Mouse (Mus musculus) cerebellum, adult 11 months (tissue): ENCODE measurements at regions not wholly inside any gene's neighbourhood (a gene's known extent, or its start where the extent isn't known, plus 50 kb on each side); places are given as distances from the start of the nearest gene placed in this dataset.
A peak's percentile ranks its signal among the peaks of the same experiment; 100 is the strongest.

ENCODE experiments used
- DNase-seq: peaks from one replicate; pipeline ENCODE4 v3.0.0; 2022

DNA sequence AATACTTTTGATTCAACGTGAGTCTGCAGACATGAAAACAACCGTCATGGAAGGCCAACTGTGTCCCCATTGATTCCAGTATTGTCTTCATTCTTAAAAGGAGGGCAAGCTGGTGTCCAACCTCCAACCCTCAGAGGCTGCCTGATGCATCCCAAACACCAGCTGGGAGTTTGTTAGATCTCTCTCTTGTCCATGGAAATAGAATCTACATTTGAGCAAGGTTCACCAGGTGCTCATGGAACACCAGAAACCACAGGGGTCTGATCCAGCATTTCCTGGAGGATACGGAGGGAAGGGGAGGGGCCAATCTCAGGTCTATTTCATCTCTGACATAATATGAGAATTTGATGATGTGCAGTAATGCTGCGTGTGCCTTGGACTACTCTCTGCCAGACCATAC is 512.3 kb upstream of the Tbx3 start:
- DNase-seq: no peak

- DNase-seq: no peak
These were observed 508.3 kb upstream of the Tbx3 start for GRCm38 (mm10) chr5:119162132-119162675.

- peak; percentile 9 for DNase-seq
These were observed 502.8 kb upstream of the Tbx3 start for GRCm38 (mm10) chr5:119167718-119168117.

DNA sequence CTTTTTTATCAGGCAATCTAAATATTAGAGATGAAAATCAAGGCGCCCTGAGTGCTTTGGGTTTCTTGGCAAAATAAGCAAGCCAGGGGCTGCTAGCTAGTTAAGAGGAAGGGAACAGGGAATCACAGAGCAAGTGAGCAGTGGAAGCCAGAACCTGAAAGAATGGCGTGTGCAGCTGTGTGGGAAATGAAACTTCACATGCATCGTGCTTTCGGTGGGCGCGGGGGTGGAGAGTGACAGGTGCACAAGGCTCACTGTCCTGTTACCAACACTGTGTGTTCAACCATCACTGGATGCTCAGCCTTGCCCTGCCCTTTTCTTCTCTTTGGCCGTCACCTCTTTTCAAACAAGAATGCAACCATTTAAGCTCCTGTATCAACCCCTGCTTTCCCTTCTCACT is 501.2 kb upstream of the Tbx3 start:
- no peak for DNase-seq

- no peak for DNase-seq
These were observed 498.8 kb upstream of the Tbx3 start for GRCm38 (mm10) chr5:119171626-119172025.

GRCm38 (mm10) chr5:119178805-119179204 is 491.7 kb upstream of the Tbx3 start:
- DNase-seq: no peak

- DNase-seq: no peak
These were observed 486.9 kb upstream of the Tbx3 start for GRCm38 (mm10) chr5:119183545-119184047.

GRCm38 (mm10) chr5:119186611-119187010 is 483.9 kb upstream of the Tbx3 start:
- no peak for DNase-seq

DNA sequence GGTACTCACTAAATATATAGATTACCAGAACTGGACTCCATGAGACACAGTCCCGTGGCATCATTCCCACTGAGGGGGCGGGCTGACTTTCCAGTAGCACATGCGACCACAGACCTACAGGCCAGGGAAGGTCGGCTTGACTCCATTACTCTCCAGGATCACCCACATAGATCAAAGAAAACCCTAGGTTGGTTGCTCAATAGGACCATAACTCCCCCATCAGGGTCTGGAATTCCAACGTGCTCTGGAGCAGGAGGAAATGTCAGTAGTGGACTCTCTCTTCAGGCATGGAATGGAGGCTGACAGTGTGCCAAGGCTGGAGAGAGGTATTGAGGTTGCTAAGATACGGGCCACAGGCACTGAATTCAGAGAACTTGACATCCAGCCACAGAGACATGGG is 482.0 kb upstream of the Tbx3 start:
- no peak for DNase-seq

DNA sequence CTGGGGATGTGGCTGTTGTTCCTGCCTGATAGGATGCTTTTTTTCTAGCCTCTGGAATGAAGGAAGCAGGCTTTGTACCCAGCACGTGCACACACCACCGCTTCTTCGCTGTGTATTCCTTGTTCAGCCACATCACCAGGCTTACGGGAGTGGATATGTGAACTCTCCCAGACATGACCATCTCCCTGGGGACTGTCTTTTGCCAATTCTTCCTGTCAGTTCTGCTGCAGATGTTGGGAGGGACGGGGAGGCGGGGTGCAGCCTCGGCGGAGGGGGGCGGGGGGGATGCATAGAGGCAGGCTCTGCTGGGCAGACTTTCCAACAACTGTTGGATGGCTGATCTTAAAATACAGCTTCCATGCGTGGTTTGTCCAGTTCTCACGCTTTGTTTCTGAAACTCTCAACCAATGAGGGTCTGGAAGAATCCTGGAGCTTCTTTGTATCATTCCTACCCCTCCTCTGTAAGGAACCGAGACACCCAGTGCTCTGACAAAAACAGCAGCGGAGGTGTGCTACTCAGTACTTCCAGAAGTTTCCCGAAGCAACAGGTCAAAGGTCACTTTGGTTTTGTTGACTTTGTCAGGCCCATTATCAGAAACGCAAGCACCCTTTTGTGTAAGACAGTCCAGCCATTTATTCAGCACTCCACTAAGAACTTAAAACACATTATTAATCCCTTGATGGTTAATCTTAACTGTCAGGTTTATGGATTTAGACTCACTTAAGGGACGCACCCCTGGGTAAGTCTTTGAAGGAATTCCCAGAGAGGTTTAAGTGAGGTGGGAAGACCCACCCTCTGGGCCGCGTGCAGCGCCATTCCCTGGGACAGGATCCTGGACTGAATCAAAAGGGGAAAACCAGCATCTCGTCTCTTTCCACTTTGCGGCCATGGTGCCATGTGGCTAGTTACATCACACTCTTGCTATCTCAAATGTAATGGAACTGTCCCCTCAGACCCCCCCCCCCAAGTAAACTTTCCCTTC is 476.5 kb upstream of the Tbx3 start:
- DNase-seq: no peak

GRCm38 (mm10) chr5:119199906-119200305 is 470.6 kb upstream of the Tbx3 start:
- DNase-seq: no peak

DNA sequence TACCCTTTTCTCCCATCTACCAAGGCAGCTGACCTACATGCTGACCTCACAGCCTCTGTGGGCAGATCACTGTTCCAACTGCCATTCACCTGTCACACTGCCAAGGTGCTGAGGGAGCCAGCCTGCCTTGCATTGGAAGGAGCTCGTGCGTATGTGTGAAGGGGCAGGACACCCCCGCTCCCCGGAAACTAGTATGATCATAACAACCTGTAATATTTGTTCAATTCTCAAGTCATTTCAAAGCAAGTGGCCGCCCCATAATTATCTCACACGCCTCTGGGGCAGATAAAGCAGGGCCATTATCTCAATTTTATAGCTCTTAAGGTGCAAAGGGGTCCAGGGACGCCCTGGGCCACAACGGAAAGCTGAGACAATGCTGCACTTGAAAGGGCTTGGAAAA is 469.2 kb upstream of the Tbx3 start:
- DNase-seq: no peak

DNA sequence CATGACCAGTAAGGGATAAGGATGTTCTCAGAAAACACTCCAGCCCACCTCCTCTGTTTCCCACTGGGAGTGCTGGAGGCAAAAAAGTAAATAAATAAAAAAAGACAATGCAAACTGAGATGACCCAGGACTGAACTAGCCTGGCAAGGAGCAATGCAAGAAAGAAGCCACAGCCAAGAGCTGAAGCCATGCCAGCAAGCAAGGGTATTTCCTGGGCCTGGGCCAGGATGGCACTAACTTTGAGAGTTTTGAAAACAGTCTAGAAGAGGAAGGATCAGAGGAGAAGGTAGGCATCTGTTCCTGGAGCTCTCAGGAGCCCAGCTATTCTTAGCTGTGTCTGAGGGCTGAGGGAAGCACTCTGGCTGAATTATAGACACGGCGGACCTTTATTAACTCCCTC is 465.7 kb upstream of the Tbx3 start:
- no peak for DNase-seq

DNA sequence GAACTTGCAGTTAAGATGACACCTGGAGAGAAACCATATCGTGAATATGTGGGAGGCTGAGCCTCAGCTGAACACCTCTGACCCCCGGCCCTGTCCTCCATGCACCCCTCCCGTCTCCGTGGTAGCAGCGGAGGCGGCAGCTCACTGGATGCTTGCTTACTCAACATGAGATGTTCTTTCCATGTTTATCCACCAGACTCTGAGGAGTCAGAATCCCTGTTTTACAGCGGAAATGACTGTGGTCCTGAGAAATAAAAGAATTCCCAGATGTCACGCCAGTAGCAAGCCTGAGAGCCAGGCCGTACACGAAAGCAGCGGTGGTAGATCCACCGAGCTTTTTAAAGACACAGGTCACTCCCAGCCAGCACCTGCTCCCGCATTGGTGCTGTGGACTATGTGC is 462.4 kb upstream of the Tbx3 start:
- no peak for DNase-seq

DNA sequence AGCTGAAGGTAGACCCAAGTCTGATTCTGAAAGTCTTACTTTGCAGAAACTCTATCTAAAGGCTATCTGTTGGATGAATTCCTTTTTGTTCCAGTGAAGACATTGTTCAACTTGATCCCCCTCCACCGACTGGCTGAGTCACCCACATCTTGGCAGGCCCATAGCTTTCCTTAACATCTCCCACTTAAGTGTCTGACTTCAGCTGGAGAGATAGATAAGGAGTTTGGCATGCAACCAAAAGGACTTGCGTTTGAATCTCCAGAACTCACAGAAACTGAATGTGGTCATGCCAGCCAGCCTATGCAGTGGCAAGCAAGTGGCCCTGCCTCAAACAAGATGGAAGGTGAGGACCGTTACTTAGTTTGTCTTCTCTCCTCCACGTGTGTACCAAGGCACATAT is 457.3 kb upstream of the Tbx3 start:
- no peak for DNase-seq

- DNase-seq: no peak
These were observed 456.6 kb upstream of the Tbx3 start for GRCm38 (mm10) chr5:119213692-119214357.

DNA sequence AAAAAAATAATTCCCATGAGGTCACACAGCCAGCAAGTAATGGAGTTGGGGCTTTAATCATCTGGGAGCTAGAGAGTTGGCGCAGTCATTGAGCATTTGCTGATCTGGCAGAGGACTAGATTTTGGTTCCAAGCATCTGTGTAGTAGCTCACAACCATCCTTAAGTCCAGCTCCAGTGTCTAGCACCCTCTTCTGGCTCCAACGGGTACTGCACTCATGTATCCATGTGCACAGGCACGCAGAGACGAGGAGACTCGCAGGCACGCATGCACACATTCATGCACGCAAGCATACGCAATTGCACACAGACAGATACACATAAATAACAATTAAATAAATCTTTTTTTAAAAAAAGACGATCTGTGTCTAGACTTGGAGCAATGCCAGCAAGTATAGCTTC is 455.5 kb upstream of the Tbx3 start:
- DNase-seq: no peak

- no peak for DNase-seq
These were observed 455.1 kb upstream of the Tbx3 start for GRCm38 (mm10) chr5:119215364-119215763.

DNA sequence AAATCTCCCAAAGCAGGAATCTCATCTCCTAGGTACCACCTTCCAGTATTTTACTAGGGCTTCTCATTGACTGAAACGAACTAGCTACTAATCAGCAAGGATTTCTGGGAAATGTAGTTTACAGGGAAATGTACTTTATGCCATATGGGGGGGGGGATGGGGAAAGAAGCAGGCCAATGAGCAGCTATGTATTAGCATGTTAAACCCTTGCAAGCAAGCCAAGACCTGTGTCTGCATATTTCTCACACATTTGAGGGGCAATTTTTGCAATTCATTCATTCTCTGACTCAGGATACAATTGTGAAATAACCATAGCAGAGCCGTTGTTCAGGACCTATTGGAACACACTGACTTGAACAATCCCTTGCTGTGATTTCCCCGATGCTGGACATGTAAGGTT is 454.3 kb upstream of the Tbx3 start:
- no peak for DNase-seq

DNA sequence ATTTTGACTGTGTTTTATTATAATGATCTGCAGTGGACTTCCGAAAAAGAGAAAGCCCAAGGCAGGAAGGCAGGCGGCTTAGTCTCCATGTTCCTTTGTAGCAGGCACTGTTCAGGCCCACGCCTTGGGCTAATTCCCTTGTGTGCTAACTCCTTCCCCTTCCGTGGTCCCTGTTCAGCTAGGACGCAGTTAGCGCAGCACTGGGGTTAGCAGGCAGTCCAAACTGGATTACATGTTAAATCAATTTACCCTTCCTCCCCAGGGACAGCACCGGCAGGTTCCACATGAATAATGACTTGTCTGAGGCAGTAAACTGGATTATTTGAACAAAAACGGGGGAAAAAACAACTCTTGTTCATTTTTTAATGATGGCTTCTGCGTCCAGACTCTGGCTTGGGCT is 453.4 kb upstream of the Tbx3 start:
- DNase-seq: no peak

DNA sequence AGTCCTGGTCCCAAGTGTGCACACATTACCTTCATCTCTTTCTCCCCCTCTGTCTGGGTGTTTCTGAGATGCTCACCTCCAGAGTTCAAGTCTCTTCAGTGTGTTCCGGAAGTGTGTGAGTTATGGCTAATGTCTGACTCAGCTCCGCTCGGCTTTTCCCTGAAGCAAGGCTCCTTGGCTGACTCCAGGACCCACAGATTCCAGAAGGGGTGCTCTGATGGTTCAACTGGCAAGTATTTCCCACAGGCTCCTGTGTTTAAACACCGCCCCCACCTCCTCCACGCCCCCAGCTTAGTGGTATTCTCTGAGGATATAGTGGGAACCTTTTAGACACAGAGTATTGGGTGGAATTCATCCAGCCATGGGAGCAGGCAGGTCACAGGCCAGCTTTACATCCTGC is 441.8 kb upstream of the Tbx3 start:
- DNase-seq: no peak

- peak; percentile 39 for DNase-seq
These were observed 437.5 kb upstream of the Tbx3 start for GRCm38 (mm10) chr5:119232941-119233340.

DNA sequence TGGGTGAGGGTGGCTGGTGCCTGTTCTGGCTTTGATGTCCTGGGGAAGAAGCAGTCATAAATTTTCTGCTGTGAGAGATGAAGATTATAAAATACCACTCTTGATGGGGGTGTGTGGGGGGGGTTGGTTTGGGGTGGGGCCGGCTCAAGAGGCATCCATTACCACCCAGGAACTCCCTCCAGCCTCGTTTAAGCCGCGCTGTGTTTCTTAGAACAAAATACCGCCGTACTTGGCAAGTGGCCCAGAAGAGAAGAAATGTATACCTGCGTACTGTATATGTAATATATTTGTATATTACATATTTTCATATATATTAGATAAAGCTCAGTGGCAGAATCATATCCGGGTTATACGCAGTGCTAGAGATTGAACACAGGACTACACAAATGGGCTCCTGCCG is 434.6 kb upstream of the Tbx3 start:
- DNase-seq: no peak

GRCm38 (mm10) chr5:119246824-119247223 is 423.6 kb upstream of the Tbx3 start:
- no peak for DNase-seq
